Mouse (Mus musculus) midbrain, embryonic 12.5 days (tissue): Measurements from ENCODE around the gene Ptprr. TPM values are rescaled to one million over a fixed set of nuclear protein-coding genes. Genes with fewer than 3 reads are reported as not detected.

Experiments
- ATAC-seq: fragments of 200-750 bp; cut with Nextera tagmentation; 2 replicates; pipeline ENCODE4 v1.8.0; 2017; ENCODE audit warnings: low read depth, moderate TSS enrichment, moderate library complexity; ENCODE audit not compliant: low FRiP score
- H3K27ac ChIP-seq: fragments of 300-500 bp; sonication (generic); replicated peaks from 2 replicates; pipeline ENCODE4 v1.5.1; 2016; ENCODE audit warnings: mild to moderate bottlenecking
- H3K27me3 ChIP-seq: fragments of 300-500 bp; sonication (generic); 2 replicates; pipeline ENCODE4 v1.6.1; 2016; ENCODE audit warnings: mild to moderate bottlenecking
- H3K36me3 ChIP-seq: fragments of 300-500 bp; sonication (generic); 2 replicates; pipeline ENCODE4 v1.6.1; 2016
- H3K4me1 ChIP-seq: fragments of 300-500 bp; sonication (generic); 2 replicates; pipeline ENCODE4 v1.6.1; 2016
- H3K4me2 ChIP-seq: fragments of 300-500 bp; sonication (generic); replicated peaks from 2 replicates; pipeline ENCODE4 v1.6.1; 2016; ENCODE audit warnings: mild to moderate bottlenecking, moderate library complexity
- H3K4me3 ChIP-seq: fragments of 300-500 bp; sonication (generic); 2 replicates; pipeline ENCODE4 v1.5.1; 2016; ENCODE audit warnings: mild to moderate bottlenecking
- H3K9ac ChIP-seq: fragments of 300-500 bp; sonication (generic); replicated peaks from 2 replicates; pipeline ENCODE4 v1.6.1; 2016; ENCODE audit warnings: mild to moderate bottlenecking, moderate library complexity
- H3K9me3 ChIP-seq: fragments of 300-500 bp; sonication (generic); 2 replicates; pipeline ENCODE4 v1.6.1; 2016; ENCODE audit warnings: mild to moderate bottlenecking
- WGBS: fragments of 180-500 bp; shearing (Covaris S2); methylation state at CpG from one replicate; pipeline ENCODE4 v1.1.7; 2016; 5-methylcytosine and 5-hydroxymethylcytosine counted together
- polyA plus RNA-seq: library from polyadenylated mRNA; unstranded; fragments of >200 nt; fragmentation: Nextera tagmentation; extraction: Ambion mirVana; gene quantifications from 2 replicates; pipeline ENCODE4 v1.2.1, GENCODE M21; 2016

Gene Ptprr
- polyA plus RNA-seq, 1 experiment from 2014 or later = 5.8 TPM

GRCm38 (mm10) chr10:116121463-116121862 lies 103.5 kb downstream of the Ptprr start:
- Histone ChIP-seq H3K4me2 (no peak overlapping the region), H3K27me3 (no peaks in the 10 kb centered on the region), H3K36me3 (no peaks in the 10 kb centered on the region), H3K9me3 (no peaks in the 10 kb centered on the region), H3K9ac (no peak overlapping the region), H3K4me1 (no peaks in the 10 kb centered on the region), H3K27ac (no peak overlapping the region), H3K4me3 (no peak overlapping the region)
- no peak for ATAC-seq
- WGBS = 98% methylated on average over 2 of the region's 2 CpGs

GRCm38 (mm10) chr10:116123808-116124207 lies 105.8 kb downstream of the Ptprr start:
- Histone ChIP-seq H3K4me3 (no peak overlapping the region), H3K27ac (no peak overlapping the region), H3K36me3 (no peaks in the 10 kb centered on the region), H3K9me3 (no peaks in the 10 kb centered on the region), H3K4me1 (no peaks in the 10 kb centered on the region), H3K27me3 (no peaks in the 10 kb centered on the region), H3K9ac (no peak overlapping the region), H3K4me2 (no peak overlapping the region)
- 97% methylated on average over 2 of the region's 2 CpGs for WGBS
- ATAC-seq = no peak

GRCm38 (mm10) chr10:116125364-116125763 lies 107.4 kb downstream of the Ptprr start:
- ATAC-seq = no peak
- H3K4me2 ChIP-seq = no peak overlapping the region
- 71% methylated on average over 5 of the region's 5 CpGs for WGBS

GRCm38 (mm10) chr10:116130401-116130800 lies 112.4 kb downstream of the Ptprr start:
- H3K36me3 ChIP-seq = no peaks in the 10 kb centered on the region
- no peak overlapping the region for H3K4me3 ChIP-seq
- H3K27ac ChIP-seq = no peak overlapping the region
- no peak overlapping the region for H3K9ac ChIP-seq
- H3K4me1 ChIP-seq = no peaks in the 10 kb centered on the region
- 75% methylated on average over 3 of the region's 3 CpGs for WGBS
- ATAC-seq = no peak
- no peaks in the 10 kb centered on the region for H3K9me3 ChIP-seq
- no peaks in the 10 kb centered on the region for H3K27me3 ChIP-seq
- H3K4me2 ChIP-seq = no peak overlapping the region

More at GRCm38 (mm10) chr10:116125364-116125763, 107.4 kb downstream of the Ptprr start:
- Histone ChIP-seq H3K4me3 (no peak overlapping the region), H3K9me3 (no peaks in the 10 kb centered on the region), H3K4me1 (no peaks in the 10 kb centered on the region), H3K36me3 (no peaks in the 10 kb centered on the region), H3K9ac (no peak overlapping the region), H3K27me3 (no peaks in the 10 kb centered on the region), H3K27ac (no peak overlapping the region)

GRCm38 (mm10) chr10:116131223-116131622 lies 113.2 kb downstream of the Ptprr start:
- Histone ChIP-seq H3K27me3 (no peaks in the 10 kb centered on the region), H3K4me3 (no peak overlapping the region), H3K4me2 (no peak overlapping the region), H3K4me1 (no peaks in the 10 kb centered on the region), H3K9me3 (no peaks in the 10 kb centered on the region), H3K9ac (no peak overlapping the region), H3K27ac (no peak overlapping the region), H3K36me3 (no peaks in the 10 kb centered on the region)
- no peak for ATAC-seq
- WGBS = 84% methylated on average over 4 of the region's 4 CpGs

GRCm38 (mm10) chr10:116132233-116132632 lies 114.2 kb downstream of the Ptprr start:
- H3K36me3 ChIP-seq = no peaks in the 10 kb centered on the region
- no peak overlapping the region for H3K9ac ChIP-seq
- WGBS = 83% methylated on average over 4 of the region's 4 CpGs
- no peak for ATAC-seq
- no peaks in the 10 kb centered on the region for H3K4me1 ChIP-seq
- no peaks in the 10 kb centered on the region for H3K27me3 ChIP-seq
- no peaks in the 10 kb centered on the region for H3K9me3 ChIP-seq
- no peak overlapping the region for H3K4me2 ChIP-seq
- no peak overlapping the region for H3K4me3 ChIP-seq
- no peak overlapping the region for H3K27ac ChIP-seq

GRCm38 (mm10) chr10:116135187-116135586 lies 117.2 kb downstream of the Ptprr start:
- no peak overlapping the region for H3K4me3 ChIP-seq
- H3K4me2 ChIP-seq = no peak overlapping the region
- no peaks in the 10 kb centered on the region for H3K9me3 ChIP-seq
- H3K27me3 ChIP-seq = no peaks in the 10 kb centered on the region
- no peak for ATAC-seq
- H3K27ac ChIP-seq = no peak overlapping the region
- no peak overlapping the region for H3K9ac ChIP-seq
- H3K36me3 ChIP-seq = no peaks in the 10 kb centered on the region
- H3K4me1 ChIP-seq = no peaks in the 10 kb centered on the region
- 88% methylated on average over 2 of the region's 2 CpGs for WGBS

GRCm38 (mm10) chr10:116140226-116140625 lies 122.2 kb downstream of the Ptprr start:
- H3K27ac ChIP-seq = no peak overlapping the region
- H3K27me3 ChIP-seq = no peaks in the 10 kb centered on the region
- H3K4me2 ChIP-seq = no peak overlapping the region
- no peak overlapping the region for H3K9ac ChIP-seq
- H3K4me3 ChIP-seq = no peak overlapping the region
- no peaks in the 10 kb centered on the region for H3K9me3 ChIP-seq
- no peaks in the 10 kb centered on the region for H3K4me1 ChIP-seq
- no peak for ATAC-seq
- H3K36me3 ChIP-seq = no peaks in the 10 kb centered on the region
- WGBS = 94% methylated on average over 8 of the region's 8 CpGs

- H3K27ac ChIP-seq = no peak overlapping the region
- H3K4me1 ChIP-seq = no peaks in the 10 kb centered on the region
- no peaks in the 10 kb centered on the region for H3K9me3 ChIP-seq
- WGBS = 87% methylated on average over 10 of the region's 10 CpGs
- no peak overlapping the region for H3K9ac ChIP-seq
- no peak overlapping the region for H3K4me2 ChIP-seq
- no peaks in the 10 kb centered on the region for H3K27me3 ChIP-seq
- ATAC-seq = no peak
- H3K36me3 ChIP-seq = no peaks in the 10 kb centered on the region
- H3K4me3 ChIP-seq = no peak overlapping the region
Measured at GRCm38 (mm10) chr10:116143684-116144083, 125.7 kb downstream of the Ptprr start.

GRCm38 (mm10) chr10:116146091-116146490 lies 128.1 kb downstream of the Ptprr start:
- 18% methylated on average over 9 of the region's 9 CpGs for WGBS
- no peak overlapping the region for H3K4me2 ChIP-seq
- ATAC-seq = peak; percentile 83

GRCm38 (mm10) chr10:116154707-116155106 lies 136.7 kb downstream of the Ptprr start:
- H3K27me3 ChIP-seq = no peaks in the 10 kb centered on the region
- no peak overlapping the region for H3K4me2 ChIP-seq
- H3K4me3 ChIP-seq = no peak overlapping the region
- no peaks in the 10 kb centered on the region for H3K36me3 ChIP-seq
- no peaks in the 10 kb centered on the region for H3K4me1 ChIP-seq
- no peak overlapping the region for H3K27ac ChIP-seq
- H3K9ac ChIP-seq = no peak overlapping the region
- no peak for ATAC-seq
- no peaks in the 10 kb centered on the region for H3K9me3 ChIP-seq
- 80% methylated on average over 5 of the region's 5 CpGs for WGBS

More at GRCm38 (mm10) chr10:116146091-116146490, 128.1 kb downstream of the Ptprr start:
- Histone ChIP-seq H3K9ac (no peak overlapping the region), H3K27me3 (no peaks in the 10 kb centered on the region), H3K36me3 (no peaks in the 10 kb centered on the region), H3K9me3 (no peaks in the 10 kb centered on the region), H3K27ac (no peak overlapping the region), H3K4me3 (no peak overlapping the region), H3K4me1 (no peaks in the 10 kb centered on the region)

- H3K4me3 ChIP-seq = no peak overlapping the region
- H3K9me3 ChIP-seq = no peaks in the 10 kb centered on the region
- 67% methylated on average over 1 of the region's 1 CpGs for WGBS
- H3K4me2 ChIP-seq = no peak overlapping the region
- no peaks in the 10 kb centered on the region for H3K4me1 ChIP-seq
- no peak overlapping the region for H3K9ac ChIP-seq
- H3K36me3 ChIP-seq = no peaks in the 10 kb centered on the region
- no peaks in the 10 kb centered on the region for H3K27me3 ChIP-seq
- H3K27ac ChIP-seq = no peak overlapping the region
- ATAC-seq = no peak
Measured at GRCm38 (mm10) chr10:116156699-116157098, 138.7 kb downstream of the Ptprr start.

- Histone ChIP-seq H3K4me2 (no peak overlapping the region), H3K9me3 (no peaks in the 10 kb centered on the region), H3K36me3 (no peaks in the 10 kb centered on the region), H3K4me1 (no peaks in the 10 kb centered on the region), H3K4me3 (no peak overlapping the region), H3K27ac (no peak overlapping the region), H3K9ac (no peak overlapping the region), H3K27me3 (no peaks in the 10 kb centered on the region)
- ATAC-seq = no peak
- 79% methylated on average over 12 of the region's 12 CpGs for WGBS
Measured at GRCm38 (mm10) chr10:116162338-116162737, 144.3 kb downstream of the Ptprr start.
